Mouse (Mus musculus) midbrain, postnatal 0 days (tissue): ENCODE data around the gene Vps72. TPM values are rescaled to one million over a fixed set of nuclear protein-coding genes. Genes with fewer than 3 reads are reported as not detected.

Source experiments
- ATAC-seq: fragments of 200-750 bp; cut with Nextera tagmentation; 2 replicates; pipeline ENCODE4 v1.8.0; 2017; ENCODE audit warnings: moderate number of reproducible peaks, mild to moderate bottlenecking, moderate TSS enrichment, moderate library complexity; ENCODE audit not compliant: low FRiP score
- DNase-seq: peaks from one replicate; pipeline ENCODE4 v3.0.0-alpha.2; 2015; ENCODE audit warnings: low spot score
- H3K27ac ChIP-seq: fragments of 300-500 bp; sonication (generic); 2 replicates; pipeline ENCODE4 v1.5.1; 2014; ENCODE audit warnings: low read depth, mild to moderate bottlenecking, low read length, mixed read lengths
- H3K27me3 ChIP-seq: fragments of 300-500 bp; sonication (generic); 2 replicates; pipeline ENCODE4 v1.6.1; 2014; ENCODE audit warnings: low read length, control low read depth, mixed read lengths; ENCODE audit not compliant: insufficient read depth
- H3K36me3 ChIP-seq: fragments of 300-500 bp; sonication (generic); 2 replicates; pipeline ENCODE4 v1.6.1; 2014; ENCODE audit warnings: low read length, control low read depth, mixed read lengths; ENCODE audit not compliant: insufficient read depth
- H3K4me1 ChIP-seq: fragments of 300-500 bp; sonication (generic); 2 replicates; pipeline ENCODE4 v1.6.1; 2014; ENCODE audit warnings: mild to moderate bottlenecking, control low read depth, antibody characterized with exemption, low read length, mixed read lengths; ENCODE audit not compliant: insufficient read depth
- H3K4me2 ChIP-seq: fragments of 300-500 bp; sonication (generic); 2 replicates; pipeline ENCODE4 v1.6.1; 2014; ENCODE audit warnings: low read depth, mild to moderate bottlenecking, low read length, mixed read lengths; ENCODE audit not compliant: poor library complexity, severe bottlenecking
- H3K4me3 ChIP-seq: fragments of 300-500 bp; sonication (generic); 2 replicates; pipeline ENCODE4 v1.5.1; 2014; ENCODE audit warnings: low read depth, mild to moderate bottlenecking, low read length, moderate library complexity
- H3K9ac ChIP-seq: fragments of 300-500 bp; sonication (generic); replicated peaks from 2 replicates; pipeline ENCODE4 v1.6.1; 2014; ENCODE audit warnings: mild to moderate bottlenecking, low read length, moderate library complexity, mixed read lengths; ENCODE audit not compliant: poor library complexity, severe bottlenecking
- H3K9me3 ChIP-seq: fragments of 300-500 bp; sonication (generic); 2 replicates; pipeline ENCODE4 v1.6.1; 2016; ENCODE audit warnings: low read length, control low read depth
- CTCF ChIP-seq: IDR thresholded peaks from 2 replicates; pipeline ENCODE4 v1.5.1; 2016; ENCODE audit warnings: antibody characterized with exemption, mild to moderate bottlenecking
- WGBS: fragments of 180-500 bp; shearing (Covaris S2); extraction: QIAGEN DNeasy Blood & Tissue Kit; methylation state at CpG from one replicate; pipeline ENCODE4 v1.1.7; 2014; 5-methylcytosine and 5-hydroxymethylcytosine counted together
- polyA plus RNA-seq: library from polyadenylated mRNA; unstranded; fragments of >200 nt; fragmentation: Nextera tagmentation; extraction: Ambion mirVana; gene quantifications from 2 replicates; pipeline ENCODE4 v1.2.1, GENCODE M21; 2015
- total RNA-seq: library from RNA; depleted of rRNA; stranded (reverse); fragments of >200 nt; gene quantifications from 2 replicates; pipeline ENCODE4 v1.2.3, GENCODE M21; 2014

The Vps72 gene
- total and polyA plus RNA-seq, 2 experiments from 2014 or later, result 84.7 to 136 TPM

- Histone ChIP-seq H3K9ac (no peak overlapping the region; the same call in 1 of the 2 replicates), H3K4me1 (peaks cover 6% of the 10 kb centered on the region; the same call in 1 of the 2 replicates), H3K27me3 (no peaks in the 10 kb centered on the region), H3K9me3 (no peaks in the 10 kb centered on the region), H3K36me3 (peaks cover 4% of the 10 kb centered on the region), H3K4me3 (peak overlapping the region; percentile 34), H3K4me2 (peak overlapping the region; percentile 64), H3K27ac (no peak overlapping the region)
- 42% methylated on average over 6 of the region's 6 CpGs for WGBS
- DNase-seq (peak; percentile 22), ATAC-seq (no peak)
- no peak for TF ChIP-seq CTCF
These were observed 24.2 kb downstream of the Vps72 start for GRCm38 (mm10) chr3:95135023-95135422.

GRCm38 (mm10) chr3:95135433-95136052, 24.7 kb downstream of the Vps72 start:
- Histone ChIP-seq H3K36me3 (peaks cover 8% of the 10 kb centered on the region), H3K4me3 (peak overlapping the region; percentile 34; the same call in 1 of the 2 replicates), H3K9me3 (no peaks in the 10 kb centered on the region), H3K27me3 (no peaks in the 10 kb centered on the region), H3K4me1 (peaks cover 6% of the 10 kb centered on the region; the same call in 1 of the 2 replicates), H3K27ac (no peak overlapping the region), H3K4me2 (peak overlapping the region; percentile 64), H3K9ac (no peak overlapping the region)
- TF ChIP-seq CTCF, result no peak
- ATAC-seq (no peak), DNase-seq (no peak)
- WGBS, result 87% methylated on average over 7 of the region's 7 CpGs

GRCm38 (mm10) chr3:95136336-95136735, 25.5 kb downstream of the Vps72 start:
- 90% methylated on average over 3 of the region's 3 CpGs for WGBS
- no peaks in the 10 kb centered on the region for H3K9me3 ChIP-seq
- no peak for DNase-seq
- no peaks in the 10 kb centered on the region for H3K27me3 ChIP-seq
- no peak overlapping the region for H3K9ac ChIP-seq
- H3K4me3 ChIP-seq, result no peak overlapping the region
- no peak overlapping the region for H3K4me2 ChIP-seq
- H3K36me3 ChIP-seq, result peaks cover 9% of the 10 kb centered on the region
- no peak overlapping the region for H3K27ac ChIP-seq
- no peak for ATAC-seq
- H3K4me1 ChIP-seq, result peaks cover 6% of the 10 kb centered on the region; the same call in 1 of the 2 replicates
- no peak for TF ChIP-seq CTCF

GRCm38 (mm10) chr3:95139586-95140288, 28.9 kb downstream of the Vps72 start:
- H3K9ac ChIP-seq, result no peak overlapping the region
- H3K27me3 ChIP-seq, result no peaks in the 10 kb centered on the region
- no peaks in the 10 kb centered on the region for H3K4me1 ChIP-seq
- no peaks in the 10 kb centered on the region for H3K9me3 ChIP-seq
- peaks cover 14% of the 10 kb centered on the region for H3K36me3 ChIP-seq
- no peak overlapping the region for H3K4me3 ChIP-seq
- H3K27ac ChIP-seq, result no peak overlapping the region
- no peak overlapping the region for H3K4me2 ChIP-seq
- no peak for DNase-seq
- no peak for ATAC-seq
- TF ChIP-seq CTCF, result no peak
- 72% methylated on average over 25 of the region's 25 CpGs for WGBS

GRCm38 (mm10) chr3:95140289-95140595, 29.4 kb downstream of the Vps72 start:
- no peak for ATAC-seq
- WGBS, result 61% methylated on average over 18 of the region's 18 CpGs
- TF ChIP-seq CTCF, result no peak

GRCm38 (mm10) chr3:95140795-95141194, 30.0 kb downstream of the Vps72 start:
- Histone ChIP-seq H3K4me2 (no peak overlapping the region), H3K4me1 (no peaks in the 10 kb centered on the region), H3K36me3 (peaks cover 14% of the 10 kb centered on the region), H3K27me3 (no peaks in the 10 kb centered on the region), H3K9me3 (no peaks in the 10 kb centered on the region), H3K9ac (no peak overlapping the region), H3K27ac (no peak overlapping the region), H3K4me3 (no peak overlapping the region)
- 79% methylated on average over 6 of the region's 6 CpGs for WGBS
- ATAC-seq (no peak), DNase-seq (no peak)
- no peak for TF ChIP-seq CTCF

More at GRCm38 (mm10) chr3:95140289-95140595, 29.4 kb downstream of the Vps72 start:
- H3K4me2 ChIP-seq, result no peak overlapping the region
- no peak overlapping the region for H3K4me3 ChIP-seq
- H3K4me1 ChIP-seq, result no peaks in the 10 kb centered on the region
- H3K36me3 ChIP-seq, result peaks cover 14% of the 10 kb centered on the region
- H3K9me3 ChIP-seq, result no peaks in the 10 kb centered on the region
- H3K27me3 ChIP-seq, result no peaks in the 10 kb centered on the region
- no peak overlapping the region for H3K27ac ChIP-seq
- H3K9ac ChIP-seq, result no peak overlapping the region
- no peak for DNase-seq
